Mouse (Mus musculus) liver, embryonic 14.5 days (tissue): ENCODE data around the gene Esrrg.

Experiments used
- CTCF ChIP-seq: IDR thresholded peaks from 2 replicates; pipeline ENCODE4 v1.5.1; 2016; ENCODE audit warnings: antibody characterized with exemption, low read depth, control low read depth
- EP300 ChIP-seq: IDR thresholded peaks from 2 replicates; pipeline ENCODE4 v1.6.1; 2016; ENCODE audit warnings: antibody characterized with exemption, low read depth

DNA sequence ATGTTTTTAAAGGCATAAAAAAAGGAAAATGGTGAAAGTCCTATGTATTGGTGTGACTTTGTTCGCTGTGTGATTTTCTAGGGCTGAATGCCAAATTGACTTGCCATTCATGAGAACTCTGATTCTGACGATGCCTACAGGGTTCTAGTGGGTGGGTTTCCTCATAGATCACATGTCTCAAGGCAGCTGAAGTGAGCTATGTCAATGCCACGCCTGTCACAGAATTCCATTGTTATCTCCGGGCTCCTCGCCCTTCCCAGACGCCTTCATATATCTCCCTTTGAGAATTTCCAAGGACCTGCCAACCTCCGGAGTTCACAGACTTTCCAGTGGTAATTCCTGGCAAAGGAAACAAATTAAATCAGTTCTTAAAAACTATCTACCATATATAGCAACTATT, 493.2 kb downstream of the Esrrg start:
- TF ChIP-seq CTCF (no peak), EP300 (no peak)
